20 mouse cellular contexts compared by ENCODE assay signal in the genomic region with DNA sequence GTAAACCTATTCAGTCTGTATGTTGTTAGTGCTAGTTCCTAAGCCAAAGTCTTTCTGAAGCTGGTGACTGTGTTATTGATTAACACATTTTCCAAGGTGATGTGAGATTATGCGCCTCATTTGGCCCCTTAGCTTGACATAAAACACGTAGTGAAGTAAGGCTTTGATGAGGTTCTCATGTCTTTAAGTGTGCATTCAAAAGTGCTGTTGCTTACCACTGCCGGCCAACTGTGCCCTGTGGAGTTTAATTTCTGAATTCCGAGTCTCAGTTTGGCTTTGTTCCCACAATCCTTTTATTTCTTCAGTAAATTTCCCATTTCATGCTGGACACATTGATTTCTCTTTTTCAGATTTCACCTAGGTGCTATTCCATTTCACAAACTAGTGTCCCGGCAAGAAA. TPM values are rescaled to one million over a fixed set of nuclear protein-coding genes. Genes with fewer than 3 reads are reported as not detected.
A peak's percentile ranks its signal among the peaks of the same experiment; 100 is the strongest.
DNase-seq lines count a peak whose midpoint lies in the region; ATAC-seq and TF ChIP-seq lines count a peak whose summit lies in the region.
"Had no signal": no experiment of that assay in that cellular context is flagged by ENCODE, and none has a peak within 500 bp of the region (broad histone marks: within the 10 kb centered on the region; RNA-seq: fewer than 3 reads in every experiment).

No protein-coding gene starts in this region.

- no peaks in the 10 kb centered on the region for H3K9me3 ChIP-seq in forebrain, embryonic 15.5 days
- H3K9me3 ChIP-seq in forebrain, embryonic 12.5 days = no peaks in the 10 kb centered on the region
- H3K9me3 ChIP-seq in intestine, embryonic 16.5 days (ENCODE audit: control insufficient read depth, low read length) = no peaks in the 10 kb centered on the region
- no peaks in the 10 kb centered on the region for H3K9me3 ChIP-seq in intestine, embryonic 15.5 days
- H3K9me3 ChIP-seq in intestine, postnatal 0 days (ENCODE audit: control insufficient read depth) = no peaks in the 10 kb centered on the region
- H3K9me3 ChIP-seq: embryonic facial prominence, embryonic 13.5 days; embryonic facial prominence, embryonic 15.5 days; forebrain, embryonic 10.5 days had no signal

- no peak overlapping the region for H3K27ac ChIP-seq in forebrain, embryonic 15.5 days (replicated peaks)
- H3K27ac ChIP-seq in forebrain, embryonic 12.5 days = no peak overlapping the region
- no peak overlapping the region for H3K27ac ChIP-seq in intestine, embryonic 16.5 days (ENCODE audit: low read length)
- H3K27ac ChIP-seq in intestine, embryonic 15.5 days = no peak overlapping the region
- H3K27ac ChIP-seq in intestine, postnatal 0 days (ENCODE audit: low read depth, low read length) = no peak overlapping the region
- H3K27ac ChIP-seq: embryonic facial prominence, embryonic 13.5 days; embryonic facial prominence, embryonic 15.5 days; forebrain, embryonic 10.5 days had no signal

- TF ChIP-seq POLR2A in brain, embryonic 14.5 days (IDR thresholded peaks at IDR 0.05; ENCODE audit: borderline replicate concordance, extremely low read depth, insufficient read depth, insufficient read length, poor library complexity, severe bottlenecking) = no peak

- H3K4me1 ChIP-seq in forebrain, embryonic 15.5 days = peaks cover 6% of the 10 kb centered on the region; the same call in 1 of the 2 replicates
- H3K4me1 ChIP-seq in forebrain, embryonic 12.5 days = peaks cover 2% of the 10 kb centered on the region; the same call in 1 of the 2 replicates
- H3K4me1 ChIP-seq in intestine, embryonic 16.5 days (ENCODE audit: control insufficient read depth, insufficient read depth, low read length) = peaks cover 2% of the 10 kb centered on the region
- H3K4me1 ChIP-seq in intestine, embryonic 15.5 days (replicated peaks) = 0 out of 2 replicates have a peak, but pooled peaks cover 2% of the 10 kb centered on the region
- H3K4me1 ChIP-seq in intestine, postnatal 0 days (replicated peaks; ENCODE audit: control insufficient read depth, insufficient read depth, low read length) = no peaks in the 10 kb centered on the region
- H3K4me1 ChIP-seq: embryonic facial prominence, embryonic 13.5 days; embryonic facial prominence, embryonic 15.5 days had no signal

- ATAC-seq in forebrain, embryonic 15.5 days (replicated peaks) = peak; percentile 57; the same call in 1 of the 2 replicates
- ATAC-seq in forebrain, embryonic 12.5 days (ENCODE audit: low FRiP score) = no peak
- 0 out of 2 replicates have a peak, but pooled peaks have one; percentile 21 for ATAC-seq in intestine, embryonic 16.5 days
- no peak for ATAC-seq in intestine, embryonic 15.5 days
- ATAC-seq in intestine, postnatal 0 days = 0 out of 2 replicates have a peak, but pooled peaks have one; percentile 20

- DNase-seq in brain, embryonic 14.5 days (ENCODE audit: low read depth) = peak; percentile 59
- no peak for DNase-seq in cerebellum, adult 9-10 months
- DNase-seq: adrenal gland, adult 2 months; adrenal gland, postnatal 10 days; adrenal gland, postnatal 25 days; cerebellum, adult 11-12 months; cerebellum, adult 2 months; cerebellum, adult 9-11 months; cerebellum, postnatal 14 days; cerebellum, postnatal 36 days; embryo, embryonic 11 days had no signal

- no peak for TF ChIP-seq CTCF in brain, embryonic 14.5 days (IDR thresholded peaks at IDR 0.05; ENCODE audit: borderline replicate concordance, extremely low read depth, insufficient read depth, insufficient read length)
- no peak for TF ChIP-seq CTCF in intestine, postnatal 0 days (IDR thresholded peaks at IDR 0.05; ENCODE audit: low read depth)

- H3K9ac ChIP-seq in forebrain, embryonic 15.5 days (replicated peaks) = no peak overlapping the region
- no peak overlapping the region for H3K9ac ChIP-seq in forebrain, embryonic 12.5 days
- H3K9ac ChIP-seq in intestine, embryonic 16.5 days (ENCODE audit: low read depth, low read length) = no peak overlapping the region
- H3K9ac ChIP-seq in intestine, embryonic 15.5 days = no peak overlapping the region
- no peak overlapping the region for H3K9ac ChIP-seq in intestine, postnatal 0 days (ENCODE audit: low read depth, low read length)
- H3K9ac ChIP-seq: embryonic facial prominence, embryonic 13.5 days; embryonic facial prominence, embryonic 15.5 days had no signal

- 28% methylated on average over 5 of the region's 5 CpGs for WGBS in forebrain, embryonic 15.5 days
- 65% methylated on average over 5 of the region's 5 CpGs for WGBS in forebrain, embryonic 12.5 days
- 59% methylated on average over 5 of the region's 5 CpGs for WGBS in intestine, embryonic 16.5 days
- WGBS in intestine, embryonic 15.5 days = 65% methylated on average over 5 of the region's 5 CpGs
- WGBS in intestine, postnatal 0 days = 51% methylated on average over 5 of the region's 5 CpGs

- H3K27me3 ChIP-seq in forebrain, embryonic 15.5 days = no peaks in the 10 kb centered on the region
- no peaks in the 10 kb centered on the region for H3K27me3 ChIP-seq in forebrain, embryonic 12.5 days
- no peaks in the 10 kb centered on the region for H3K27me3 ChIP-seq in intestine, embryonic 16.5 days (replicated peaks; ENCODE audit: control insufficient read depth, insufficient read depth, low read length)
- H3K27me3 ChIP-seq in intestine, embryonic 15.5 days (replicated peaks) = no peaks in the 10 kb centered on the region
- no peaks in the 10 kb centered on the region for H3K27me3 ChIP-seq in intestine, postnatal 0 days (replicated peaks; ENCODE audit: control insufficient read depth, insufficient read depth, low read length)
- H3K27me3 ChIP-seq: embryonic facial prominence, embryonic 13.5 days; embryonic facial prominence, embryonic 15.5 days had no signal

- no peaks in the 10 kb centered on the region for H3K36me3 ChIP-seq in forebrain, embryonic 15.5 days
- no peaks in the 10 kb centered on the region for H3K36me3 ChIP-seq in forebrain, embryonic 12.5 days (replicated peaks)
- no peaks in the 10 kb centered on the region for H3K36me3 ChIP-seq in intestine, embryonic 16.5 days (ENCODE audit: control insufficient read depth, insufficient read depth, low read length)
- H3K36me3 ChIP-seq in intestine, embryonic 15.5 days = no peaks in the 10 kb centered on the region
- no peaks in the 10 kb centered on the region for H3K36me3 ChIP-seq in intestine, postnatal 0 days (ENCODE audit: control insufficient read depth, insufficient read depth)
- H3K36me3 ChIP-seq: embryonic facial prominence, embryonic 13.5 days; embryonic facial prominence, embryonic 15.5 days; forebrain, embryonic 10.5 days had no signal

- no peak overlapping the region for H3K4me2 ChIP-seq in forebrain, embryonic 15.5 days (replicated peaks)
- no peak overlapping the region for H3K4me2 ChIP-seq in forebrain, embryonic 12.5 days
- H3K4me2 ChIP-seq in intestine, embryonic 16.5 days (ENCODE audit: low read depth, low read length) = no peak overlapping the region
- no peak overlapping the region for H3K4me2 ChIP-seq in intestine, embryonic 15.5 days (replicated peaks)
- H3K4me2 ChIP-seq in intestine, postnatal 0 days (replicated peaks; ENCODE audit: low read depth) = no peak overlapping the region
- H3K4me2 ChIP-seq: embryonic facial prominence, embryonic 13.5 days; embryonic facial prominence, embryonic 15.5 days had no signal

- no peak overlapping the region for H3K4me3 ChIP-seq in forebrain, embryonic 15.5 days
- H3K4me3 ChIP-seq in forebrain, embryonic 12.5 days (replicated peaks) = no peak overlapping the region
- H3K4me3 ChIP-seq in intestine, embryonic 16.5 days (ENCODE audit: low read length) = no peak overlapping the region
- H3K4me3 ChIP-seq in intestine, embryonic 15.5 days (replicated peaks) = no peak overlapping the region
- H3K4me3 ChIP-seq in intestine, postnatal 0 days (ENCODE audit: low read depth, low read length) = no peak overlapping the region
- H3K4me3 ChIP-seq: embryonic facial prominence, embryonic 13.5 days; embryonic facial prominence, embryonic 15.5 days; erythroblast, embryonic 14.5 days; forebrain, embryonic 10.5 days had no signal

RNA-seq across cellular contexts. Expression of gene Tmem144, which starts 5.2 kb away (rescaled TPM):
- polyA plus RNA-seq in forebrain, embryonic 15.5 days (2015; fragmentation: Nextera tagmentation; extraction: Ambion mirVana) = 1.6 and 1.8 TPM in 2 replicates
- 3.7 and 4.3 TPM in 2 replicates for polyA plus RNA-seq in forebrain, embryonic 12.5 days (2016; fragmentation: Nextera tagmentation; extraction: Ambion mirVana)
- 16.2 and 25.6 TPM in 2 replicates for polyA plus RNA-seq in intestine, embryonic 16.5 days (2015; fragmentation: Nextera tagmentation; extraction: Ambion mirVana)
- polyA plus RNA-seq in intestine, embryonic 15.5 days (2015; fragmentation: Nextera tagmentation; extraction: Ambion mirVana) = 10.6 and 11.1 TPM in 2 replicates
- 0.44 and 0.60 TPM in 2 replicates for polyA plus RNA-seq in brain, embryonic 14.5 days (2012; rRNA removed)
- polyA plus RNA-seq in intestine, postnatal 0 days (2015; fragmentation: Nextera tagmentation; extraction: Ambion mirVana) = 59.3 and 73.8 TPM in 2 replicates
- polyA plus RNA-seq: erythroblast, embryonic 14.5 days had no signal

RNA-seq across cellular contexts. Expression of gene Fam198b, which starts 26.6 kb away (rescaled TPM):
- 0.88 and 2.4 TPM in 2 replicates for polyA plus RNA-seq in forebrain, embryonic 15.5 days (2015; fragmentation: Nextera tagmentation; extraction: Ambion mirVana)
- 1.4 TPM in 2 replicates for polyA plus RNA-seq in forebrain, embryonic 12.5 days (2016; fragmentation: Nextera tagmentation; extraction: Ambion mirVana)
- polyA plus RNA-seq in intestine, embryonic 16.5 days (2015; fragmentation: Nextera tagmentation; extraction: Ambion mirVana) = 9.3 and 13.0 TPM in 2 replicates
- 13.0 and 14.4 TPM in 2 replicates for polyA plus RNA-seq in intestine, embryonic 15.5 days (2015; fragmentation: Nextera tagmentation; extraction: Ambion mirVana)
- polyA plus RNA-seq in brain, embryonic 14.5 days (2012; rRNA removed) = 1.3 and 2.6 TPM in 2 replicates
- 17.2 and 23.4 TPM in 2 replicates for polyA plus RNA-seq in intestine, postnatal 0 days (2015; fragmentation: Nextera tagmentation; extraction: Ambion mirVana)

Comparison
In these comparisons a context has a peak if more than half of its experiments do, and no peak if none do; other contexts are left out.
1. ATAC-seq: peak in forebrain, embryonic 15.5 days (single experiment), intestine, embryonic 16.5 days (single experiment) and intestine, postnatal 0 days (single experiment); none in forebrain, embryonic 12.5 days (single experiment) and intestine, embryonic 15.5 days (single experiment).